Mouse (Mus musculus): ENCODE measurements at regions not wholly inside any gene's neighbourhood (a gene's known extent, or its start where the extent isn't known, plus 50 kb on each side); places are given as distances from the start of the nearest gene placed in this dataset.
A peak's percentile ranks its signal among the peaks of the same experiment; 100 is the strongest.

- no peaks in the 10 kb centered on the region for H3K27me3 ChIP-seq (replicated peaks; ENCODE audit: insufficient read depth, low read length)
- H3K9me3 ChIP-seq (ENCODE audit: low read length): no peaks in the 10 kb centered on the region
- no peak overlapping the region for H3K9ac ChIP-seq (replicated peaks; ENCODE audit: low read depth)
- H3K4me3 ChIP-seq (ENCODE audit: low read depth, low read length): no peak overlapping the region
- TF ChIP-seq CTCF (IDR thresholded peaks at IDR 0.05) (no peak), EP300 (IDR thresholded peaks at IDR 0.05) (no peak)
- no peak overlapping the region for H3K27ac ChIP-seq (ENCODE audit: low read length)
- no peaks in the 10 kb centered on the region for H3K4me1 ChIP-seq (ENCODE audit: insufficient read depth, low read depth, low read length)
- 74% methylated on average over 2 of the region's 2 CpGs for WGBS
- H3K36me3 ChIP-seq (ENCODE audit: insufficient read depth, low read length): no peaks in the 10 kb centered on the region
- ATAC-seq (no peak), DNase-seq (ENCODE audit: low spot score) (no peak)
- no peak overlapping the region for H3K4me2 ChIP-seq (replicated peaks; ENCODE audit: low read depth, low read length)
These were observed 472.8 kb upstream of the Robo1 start for GRCm38 (mm10) chr16:71835325-71835724.

GRCm38 (mm10) chr16:71850097-71850496 is 458.0 kb upstream of the Robo1 start:
- Histone ChIP-seq H3K9me3 (ENCODE audit: low read length) (no peaks in the 10 kb centered on the region), H3K27me3 (replicated peaks; ENCODE audit: insufficient read depth, low read length) (no peaks in the 10 kb centered on the region), H3K36me3 (ENCODE audit: insufficient read depth, low read length) (no peaks in the 10 kb centered on the region), H3K4me2 (replicated peaks; ENCODE audit: low read depth, low read length) (no peak overlapping the region), H3K4me3 (ENCODE audit: low read depth, low read length) (no peak overlapping the region), H3K9ac (replicated peaks; ENCODE audit: low read depth) (no peak overlapping the region), H3K4me1 (ENCODE audit: insufficient read depth, low read depth, low read length) (no peaks in the 10 kb centered on the region), H3K27ac (ENCODE audit: low read length) (no peak overlapping the region)
- DNase-seq (ENCODE audit: low spot score) (no peak), ATAC-seq (no peak)
- WGBS: 77% methylated on average over 3 of the region's 3 CpGs
- TF ChIP-seq EP300 (IDR thresholded peaks at IDR 0.05): no peak
- TF ChIP-seq CTCF (IDR thresholded peaks at IDR 0.05): no peak

GRCm38 (mm10) chr16:71851590-71852190 is 456.4 kb upstream of the Robo1 start:
- Histone ChIP-seq H3K4me3 (ENCODE audit: low read depth, low read length) (no peak overlapping the region), H3K27me3 (replicated peaks; ENCODE audit: insufficient read depth, low read length) (no peaks in the 10 kb centered on the region), H3K27ac (ENCODE audit: low read length) (no peak overlapping the region), H3K4me1 (ENCODE audit: insufficient read depth, low read depth, low read length) (no peaks in the 10 kb centered on the region), H3K9me3 (ENCODE audit: low read length) (no peaks in the 10 kb centered on the region), H3K9ac (replicated peaks; ENCODE audit: low read depth) (no peak overlapping the region), H3K4me2 (replicated peaks; ENCODE audit: low read depth, low read length) (no peak overlapping the region), H3K36me3 (ENCODE audit: insufficient read depth, low read length) (no peaks in the 10 kb centered on the region)
- peak; percentile 22 for DNase-seq (ENCODE audit: low spot score)
- TF ChIP-seq EP300 (IDR thresholded peaks at IDR 0.05) (no peak), CTCF (IDR thresholded peaks at IDR 0.05) (no peak)
- ATAC-seq: 0 out of 2 replicates have a peak, but pooled peaks have one; percentile 37
- WGBS: 33% methylated on average over 3 of the region's 3 CpGs

- TF ChIP-seq CTCF (IDR thresholded peaks at IDR 0.05) (no peak), EP300 (IDR thresholded peaks at IDR 0.05) (no peak)
- Histone ChIP-seq H3K4me3 (ENCODE audit: low read depth, low read length) (no peak overlapping the region), H3K36me3 (ENCODE audit: insufficient read depth, low read length) (no peaks in the 10 kb centered on the region), H3K27ac (ENCODE audit: low read length) (no peak overlapping the region), H3K4me1 (ENCODE audit: insufficient read depth, low read depth, low read length) (no peaks in the 10 kb centered on the region), H3K9ac (replicated peaks; ENCODE audit: low read depth) (no peak overlapping the region), H3K27me3 (replicated peaks; ENCODE audit: insufficient read depth, low read length) (no peaks in the 10 kb centered on the region), H3K9me3 (ENCODE audit: low read length) (no peaks in the 10 kb centered on the region), H3K4me2 (replicated peaks; ENCODE audit: low read depth, low read length) (no peak overlapping the region)
- ATAC-seq: no peak
- no peak for DNase-seq (ENCODE audit: low spot score)
These were observed 450.2 kb upstream of the Robo1 start for GRCm38 (mm10) chr16:71857877-71858276.

- no peak overlapping the region for H3K27ac ChIP-seq (ENCODE audit: low read length)
- ATAC-seq: peak; percentile 40; the same call in 1 of the 2 replicates
- H3K36me3 ChIP-seq (ENCODE audit: insufficient read depth, low read length): no peaks in the 10 kb centered on the region
- 79% methylated on average over 2 of the region's 2 CpGs for WGBS
- peak; percentile 9 for DNase-seq (ENCODE audit: low spot score)
- no peaks in the 10 kb centered on the region for H3K27me3 ChIP-seq (replicated peaks; ENCODE audit: insufficient read depth, low read length)
- H3K9me3 ChIP-seq (ENCODE audit: low read length): no peaks in the 10 kb centered on the region
- H3K4me2 ChIP-seq (replicated peaks; ENCODE audit: low read depth, low read length): no peak overlapping the region
- no peak for TF ChIP-seq EP300 (IDR thresholded peaks at IDR 0.05)
- no peak for TF ChIP-seq CTCF (IDR thresholded peaks at IDR 0.05)
- no peak overlapping the region for H3K4me3 ChIP-seq (ENCODE audit: low read depth, low read length)
- H3K9ac ChIP-seq (replicated peaks; ENCODE audit: low read depth): no peak overlapping the region
- no peaks in the 10 kb centered on the region for H3K4me1 ChIP-seq (ENCODE audit: insufficient read depth, low read depth, low read length)
These were observed 447.9 kb upstream of the Robo1 start for GRCm38 (mm10) chr16:71860205-71860604.

GRCm38 (mm10) chr16:71885701-71886100 is 422.4 kb upstream of the Robo1 start:
- WGBS: 78% methylated on average over 4 of the region's 4 CpGs
- ATAC-seq (no peak), DNase-seq (ENCODE audit: low spot score) (no peak)
- no peaks in the 10 kb centered on the region for H3K9me3 ChIP-seq (ENCODE audit: low read length)
- H3K27ac ChIP-seq (ENCODE audit: low read length): no peak overlapping the region
- H3K4me2 ChIP-seq (replicated peaks; ENCODE audit: low read depth, low read length): no peak overlapping the region
- no peaks in the 10 kb centered on the region for H3K4me1 ChIP-seq (ENCODE audit: insufficient read depth, low read depth, low read length)
- H3K9ac ChIP-seq (replicated peaks; ENCODE audit: low read depth): no peak overlapping the region
- no peaks in the 10 kb centered on the region for H3K36me3 ChIP-seq (ENCODE audit: insufficient read depth, low read length)
- H3K4me3 ChIP-seq (ENCODE audit: low read depth, low read length): no peak overlapping the region
- no peak for TF ChIP-seq CTCF (IDR thresholded peaks at IDR 0.05)
- TF ChIP-seq EP300 (IDR thresholded peaks at IDR 0.05): no peak
- H3K27me3 ChIP-seq (replicated peaks; ENCODE audit: insufficient read depth, low read length): no peaks in the 10 kb centered on the region

- no peak overlapping the region for H3K4me2 ChIP-seq (replicated peaks; ENCODE audit: low read depth, low read length)
- DNase-seq (ENCODE audit: low spot score) (no peak), ATAC-seq (no peak)
- no peaks in the 10 kb centered on the region for H3K9me3 ChIP-seq (ENCODE audit: low read length)
- H3K27ac ChIP-seq (ENCODE audit: low read length): no peak overlapping the region
- no peak for TF ChIP-seq CTCF (IDR thresholded peaks at IDR 0.05)
- H3K4me1 ChIP-seq (ENCODE audit: insufficient read depth, low read depth, low read length): no peaks in the 10 kb centered on the region
- no peak overlapping the region for H3K9ac ChIP-seq (replicated peaks; ENCODE audit: low read depth)
- H3K27me3 ChIP-seq (replicated peaks; ENCODE audit: insufficient read depth, low read length): no peaks in the 10 kb centered on the region
- WGBS: 87% methylated on average over 2 of the region's 2 CpGs
- H3K4me3 ChIP-seq (ENCODE audit: low read depth, low read length): no peak overlapping the region
- no peaks in the 10 kb centered on the region for H3K36me3 ChIP-seq (ENCODE audit: insufficient read depth, low read length)
These were observed 418.4 kb upstream of the Robo1 start for GRCm38 (mm10) chr16:71889679-71890078.

Measured in lung, postnatal 0 days (tissue).